Mouse (Mus musculus) forelimb bud, embryonic 11.5 days (tissue): ENCODE data around the gene Dhx38.

Source experiments
- DNase-seq: peaks from one replicate; pipeline ENCODE4 v3.0.0-alpha.2; 2012; ENCODE audit warnings: low read depth, low spot score

Gene Dhx38

DNA sequence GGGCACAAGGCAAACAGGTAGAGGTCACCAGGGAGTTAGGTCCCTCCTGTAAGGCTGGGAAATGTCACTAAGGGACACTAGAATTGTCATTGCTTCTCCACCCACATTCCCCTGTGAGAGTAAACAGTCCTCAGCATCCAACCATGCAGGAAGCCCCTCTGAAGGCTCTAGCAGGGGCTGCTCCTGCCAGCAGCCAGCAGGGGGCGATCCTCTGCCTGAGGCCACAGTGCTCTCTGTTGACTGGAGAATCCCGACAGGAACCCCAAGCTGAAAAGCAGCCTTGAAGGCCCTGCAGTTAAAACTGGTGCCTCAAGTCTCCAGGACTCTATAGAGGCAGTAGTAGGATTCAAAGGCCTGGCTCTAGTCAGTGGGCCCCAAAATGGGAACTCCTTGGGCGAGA lies 14.0 kb downstream of the Dhx38 start:
- peak; percentile 12 for DNase-seq

- DNase-seq = no peak
Measured at GRCm38 (mm10) chr8:109544049-109544448, 21.6 kb downstream of the Dhx38 start.

DNA sequence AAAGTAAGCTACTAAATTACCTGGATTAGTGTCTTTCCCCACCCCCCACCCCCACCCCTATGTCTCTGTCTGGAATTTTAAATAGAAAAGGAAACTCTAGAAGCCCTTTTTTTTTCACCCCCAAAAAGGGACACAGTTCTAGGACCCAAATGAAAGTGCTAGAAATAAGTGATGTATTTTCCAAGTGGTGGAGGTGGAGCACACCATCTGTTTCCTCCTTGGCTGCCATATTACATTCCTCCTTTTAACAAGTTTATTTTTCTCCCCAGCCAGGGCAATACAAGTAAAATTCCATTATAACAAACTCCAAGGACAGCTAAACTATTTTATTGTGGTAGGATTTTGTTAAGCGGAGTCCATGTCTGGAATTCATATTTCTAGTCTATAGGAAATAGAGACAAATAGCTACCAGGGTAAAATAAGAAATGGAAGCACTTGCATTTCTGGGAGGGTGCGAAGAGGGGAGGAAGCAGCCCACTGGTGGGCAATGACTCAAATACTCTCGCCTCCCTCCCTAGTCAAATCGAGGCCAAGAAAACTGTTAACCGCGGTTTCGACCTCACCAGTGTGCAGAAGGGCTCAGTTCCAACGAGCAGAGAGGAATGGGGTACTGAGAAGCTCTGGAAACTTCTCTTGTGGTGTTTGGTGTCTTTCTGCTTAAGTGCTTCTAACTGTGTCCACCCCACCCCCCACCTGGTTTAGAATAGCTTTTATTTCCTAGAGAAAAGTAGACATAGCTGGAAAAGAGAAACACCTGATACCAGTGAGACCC lies 22.7 kb downstream of the Dhx38 start:
- no peak for DNase-seq

DNA sequence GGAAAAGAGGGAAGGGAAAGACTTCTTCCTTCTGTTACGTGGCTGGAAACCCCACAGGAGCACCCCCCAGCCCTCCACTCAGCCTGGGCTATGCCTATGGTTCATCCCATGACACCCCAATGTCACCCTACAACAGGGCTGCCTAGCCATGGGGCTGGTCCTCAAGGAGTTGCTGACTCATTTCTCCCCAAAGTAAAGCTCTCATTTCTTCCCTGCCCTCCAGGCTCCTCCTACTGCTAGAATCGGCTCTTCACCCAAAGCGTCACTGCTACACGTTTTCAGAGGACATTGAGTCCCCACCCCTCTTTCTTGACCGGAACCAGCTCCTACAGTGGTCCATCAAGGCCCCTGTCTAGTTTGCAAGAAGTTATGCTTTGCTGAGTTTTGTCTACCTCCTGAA lies 23.5 kb downstream of the Dhx38 start:
- no peak for DNase-seq

GRCm38 (mm10) chr8:109536703-109537102 lies 29.0 kb downstream of the Dhx38 start:
- peak; percentile 86 for DNase-seq

GRCm38 (mm10) chr8:109535140-109535990 lies 30.3 kb downstream of the Dhx38 start:
- DNase-seq = peak; percentile 57

DNA sequence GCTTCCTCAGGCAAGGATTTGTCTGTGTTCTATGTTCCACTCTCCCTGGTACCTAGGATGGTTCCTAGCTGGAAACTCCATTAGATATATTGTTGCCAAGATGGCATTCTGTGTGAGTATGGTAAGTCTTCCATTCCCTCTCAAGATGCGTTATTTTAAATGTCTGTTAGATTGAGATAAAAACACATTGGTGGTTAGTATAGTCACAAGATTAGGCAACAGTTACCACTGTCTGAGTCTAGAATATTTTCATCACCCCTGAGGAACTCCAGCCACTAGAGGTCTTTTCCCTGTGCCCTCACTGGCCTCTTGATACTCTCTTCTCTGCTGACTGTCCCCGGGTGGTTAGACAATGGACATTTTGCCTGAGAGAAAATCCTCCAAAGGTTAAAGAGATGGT lies 41.7 kb downstream of the Dhx38 start:
- DNase-seq = no peak

DNA sequence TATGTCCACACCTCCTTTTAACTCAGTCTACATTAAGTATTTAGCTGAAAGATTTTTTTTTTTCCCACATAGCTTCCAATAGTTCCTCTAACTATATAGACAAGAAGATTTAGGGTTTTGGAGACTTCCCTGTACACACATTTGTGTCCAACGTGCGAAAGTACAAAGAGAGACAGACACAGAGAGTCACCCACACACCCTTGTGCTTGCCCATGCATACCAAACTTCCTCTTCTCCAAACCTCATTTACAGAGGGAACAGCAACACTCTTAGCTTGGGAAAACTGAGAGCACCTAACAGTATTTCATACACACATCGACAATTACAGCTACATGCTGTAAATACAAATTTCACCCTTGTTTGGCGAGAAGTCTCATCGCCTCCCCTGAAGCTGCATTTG lies 60.1 kb downstream of the Dhx38 start:
- no peak for DNase-seq

- DNase-seq = no peak
Measured at GRCm38 (mm10) chr8:109503566-109503965, 62.1 kb downstream of the Dhx38 start.

- no peak for DNase-seq
Measured at GRCm38 (mm10) chr8:109499009-109499717, 66.5 kb downstream of the Dhx38 start.
